Mouse (Mus musculus) C2C12 (cell line): Measurements from ENCODE around the gene Dnajc30.

Experiments
- CTCF ChIP-seq: IDR thresholded peaks from one replicate; pipeline ENCODE4 v1.5.1; 2011; ENCODE audit not compliant: control insufficient read depth, insufficient read depth, insufficient read length
- MYOD1 ChIP-seq: IDR thresholded peaks from one replicate; pipeline ENCODE4 v1.6.1; 2011; ENCODE audit warnings: low read depth; ENCODE audit not compliant: control insufficient read depth, insufficient read length
- MYOG ChIP-seq: IDR thresholded peaks from one replicate; pipeline ENCODE4 v1.6.1; 2011; ENCODE audit not compliant: control insufficient read depth, insufficient read length; ENCODE audit errors: extremely low read depth
- USF1 ChIP-seq: IDR thresholded peaks from one replicate; pipeline ENCODE4 v1.6.1; 2011; ENCODE audit warnings: low read depth, mild to moderate bottlenecking, control low read depth, moderate library complexity

- TF ChIP-seq CTCF = no peak
- TF ChIP-seq MYOG = no peak
- TF ChIP-seq USF1 = no peak
- TF ChIP-seq MYOD1 = no peak
These were observed 37.0 kb downstream of the Dnajc30 start for GRCm38 (mm10) chr5:135100981-135101380.
